Mouse (Mus musculus) layer of hippocampus, adult 9-10 months (tissue): ENCODE data around the gene Nmnat1.

ENCODE experiments used
- DNase-seq: peaks from one replicate; pipeline ENCODE4 v3.0.0; 2022; ENCODE audit warnings: low spot score

Gene Nmnat1

GRCm38 (mm10) chr4:149485053-149485824 is at the start of gene Nmnat1, which contains the start of gene Lzic:
Nmnat1 (minus strand) TSS chr4:149485202.
Lzic (plus strand) TSS chr4:149485229.
- peak; percentile 60 for DNase-seq

GRCm38 (mm10) chr4:149529691-149530090 is 44.7 kb upstream of the Nmnat1 start:
- no peak for DNase-seq

- no peak for DNase-seq
Measured at GRCm38 (mm10) chr4:149527621-149528354, 42.8 kb upstream of the Nmnat1 start.

DNA sequence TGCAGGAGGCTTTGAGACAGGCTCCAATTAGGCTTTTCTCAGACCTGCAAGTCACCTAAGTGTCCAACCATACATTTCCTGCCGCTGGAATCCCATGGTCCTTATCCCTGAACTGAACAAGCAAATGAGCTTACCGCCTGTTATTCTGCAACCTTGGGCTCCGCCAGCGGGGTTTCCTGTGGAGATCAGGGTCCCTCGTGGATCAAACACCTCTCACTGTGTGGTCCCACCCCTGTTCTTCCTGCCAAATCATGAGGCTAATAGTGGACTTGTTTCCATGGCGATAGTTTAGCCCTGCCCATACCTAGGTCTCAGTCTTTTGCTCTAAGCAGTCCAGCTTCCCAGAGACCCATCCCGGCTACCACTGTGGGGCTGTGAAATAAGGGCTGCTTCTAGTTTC is 41.3 kb upstream of the Nmnat1 start:
- DNase-seq, result no peak

- DNase-seq, result no peak
Measured at GRCm38 (mm10) chr4:149525811-149526210, 40.8 kb upstream of the Nmnat1 start.

DNA sequence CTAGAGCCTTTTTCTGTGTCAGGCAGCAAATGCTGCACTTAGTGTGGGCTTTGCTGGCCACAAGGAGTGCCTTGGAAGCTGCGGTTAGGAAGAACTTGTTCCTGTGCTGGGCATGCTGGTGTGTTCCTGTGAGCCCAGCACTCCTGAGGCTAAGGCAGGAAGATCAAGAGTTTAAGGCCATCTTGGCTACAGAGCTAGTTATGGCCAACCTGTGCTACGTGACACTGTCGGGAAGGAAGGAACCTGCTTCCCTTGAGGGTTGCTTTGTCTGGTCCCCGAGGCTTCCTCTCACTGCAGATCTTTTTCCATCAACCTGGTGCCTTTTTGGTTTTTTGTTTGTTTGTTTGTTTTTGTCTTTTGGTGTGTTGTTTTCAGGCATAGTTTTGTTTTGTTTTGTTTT is 40.2 kb upstream of the Nmnat1 start:
- no peak for DNase-seq

GRCm38 (mm10) chr4:149523961-149524360 is 39.0 kb upstream of the Nmnat1 start:
- DNase-seq, result no peak

- no peak for DNase-seq
Measured at GRCm38 (mm10) chr4:149521258-149521657, 36.3 kb upstream of the Nmnat1 start.

DNA sequence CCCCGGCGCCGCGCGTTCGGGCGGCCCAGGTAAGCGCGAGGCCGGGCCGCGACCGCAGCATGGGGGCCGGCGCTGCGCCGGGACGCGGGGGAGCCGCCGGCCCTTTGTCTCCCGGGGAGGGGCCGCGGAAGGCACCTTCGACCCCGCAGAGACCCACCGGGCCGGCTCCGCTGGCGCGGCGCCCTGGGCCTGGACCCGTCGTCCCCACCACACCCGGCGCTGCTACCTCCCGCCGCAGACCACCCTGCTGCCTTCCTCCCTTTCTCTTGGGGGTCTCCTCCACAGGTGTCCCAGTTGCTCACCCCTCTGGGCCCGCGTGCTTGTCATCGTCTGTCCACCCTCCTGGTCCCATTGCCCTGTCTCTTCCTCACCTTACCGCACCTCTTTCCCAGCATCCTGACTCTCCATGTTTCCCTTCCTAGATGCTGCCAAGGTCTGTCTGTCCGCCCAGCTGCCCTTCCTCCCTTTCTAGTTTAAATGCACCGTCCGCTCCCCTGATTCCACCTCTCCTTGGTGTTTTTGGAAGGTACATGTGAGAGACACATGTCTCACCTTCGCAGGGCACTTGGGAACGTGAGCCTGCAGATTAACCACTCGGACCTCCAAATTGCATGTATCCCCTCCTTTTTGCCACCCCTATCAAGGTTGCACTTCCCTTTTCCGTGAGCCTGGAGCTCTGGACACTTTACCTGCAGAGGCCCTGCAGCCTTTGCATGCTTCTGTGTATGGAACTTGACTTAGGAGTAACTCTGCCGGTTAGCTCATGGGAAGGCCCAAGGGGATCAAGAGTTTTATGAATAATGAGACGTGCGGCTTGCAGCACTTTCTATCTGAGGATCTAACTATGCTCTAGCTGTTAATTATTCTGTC is 33.6 kb upstream of the Nmnat1 start:
- DNase-seq, result no peak

DNA sequence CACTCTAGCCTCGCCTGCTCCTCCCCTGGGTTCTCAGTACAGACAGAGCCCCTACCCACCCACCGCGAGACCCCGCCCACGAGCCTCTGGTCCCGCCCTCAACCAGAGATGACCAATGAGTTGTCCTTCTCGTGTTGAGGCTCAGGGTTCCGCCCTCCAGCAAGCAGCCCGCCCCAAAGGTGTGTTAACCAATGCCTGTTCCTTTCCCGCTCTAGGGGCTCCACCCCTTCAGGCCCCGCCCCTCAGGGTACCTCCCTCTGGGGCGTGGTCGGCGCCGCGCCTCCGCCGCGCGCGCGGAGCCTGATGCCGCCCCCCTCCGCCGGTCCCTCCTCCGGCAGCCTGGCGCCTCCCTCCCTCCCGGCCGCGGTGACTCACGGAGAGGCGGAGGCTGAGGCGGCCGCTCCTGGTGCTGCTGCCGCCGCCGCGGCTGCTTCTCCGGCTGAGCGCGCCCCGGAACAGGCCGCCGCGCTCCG is 32.9 kb upstream of the Nmnat1 start, which contains the start of gene Ctnnbip1:
Ctnnbip1 (plus strand) TSS at position 369 of the 473 bp plus-strand sequence.
- DNase-seq, result peak; percentile 82

DNA sequence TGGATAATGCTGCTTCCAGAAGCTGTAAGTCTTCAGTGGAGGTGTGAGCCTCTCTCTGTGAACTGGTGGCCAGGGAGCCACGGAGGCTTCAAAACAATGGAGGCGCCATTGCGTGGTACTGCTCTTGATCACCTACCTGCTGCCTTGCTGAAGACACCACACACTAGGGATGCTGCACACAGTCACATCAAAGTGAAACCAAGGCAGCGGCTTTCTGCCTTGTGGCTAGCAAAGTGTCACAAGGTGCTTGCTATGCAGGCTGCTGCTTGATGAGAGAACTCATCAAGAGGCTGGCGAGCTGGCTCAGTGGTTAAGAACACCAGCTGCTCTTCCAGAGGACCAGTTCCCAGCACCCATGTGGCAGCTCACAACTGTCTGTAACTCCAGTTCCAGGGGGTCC is 30.7 kb upstream of the Nmnat1 start:
- no peak for DNase-seq

DNA sequence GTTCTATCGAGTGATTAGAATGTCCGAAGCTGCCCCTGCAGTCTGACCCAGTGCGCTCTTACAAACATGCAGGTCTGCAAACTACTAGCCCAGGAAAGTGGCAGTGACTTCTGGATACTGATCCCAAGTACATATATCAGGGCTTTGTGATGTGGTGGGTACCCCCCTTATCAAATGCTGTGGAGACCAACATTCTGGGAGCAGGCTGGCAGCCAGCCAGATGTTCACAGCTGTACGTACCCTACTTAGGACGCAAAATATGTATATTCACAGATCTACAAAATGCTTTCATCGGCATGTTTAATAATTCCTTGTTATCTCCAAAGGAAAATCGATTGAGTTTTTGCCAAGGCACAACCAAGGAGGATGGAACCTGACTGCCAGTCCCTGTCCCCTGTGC is 27.1 kb upstream of the Nmnat1 start:
- no peak for DNase-seq

DNA sequence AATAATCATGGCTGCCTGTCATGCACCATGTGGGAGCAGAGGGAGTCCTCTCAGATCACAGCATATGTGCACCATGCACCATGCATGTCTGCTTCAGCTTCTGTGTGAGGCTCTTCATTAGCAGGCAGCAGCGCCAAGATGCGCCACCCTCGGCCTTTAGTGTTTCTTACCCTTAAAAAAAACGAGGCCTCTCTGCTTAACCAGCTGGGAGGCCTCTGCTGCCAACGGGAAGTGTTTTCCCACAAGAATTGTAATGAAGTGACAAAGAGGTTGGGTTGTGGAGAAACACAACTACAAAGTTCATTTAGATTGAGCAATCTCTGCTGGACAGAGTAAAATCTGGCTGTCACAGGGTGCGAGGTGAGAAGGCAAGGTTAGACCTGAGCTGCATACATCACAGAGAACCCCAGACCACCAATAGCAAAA is 26.2 kb upstream of the Nmnat1 start:
- DNase-seq, result no peak

- no peak for DNase-seq
Measured at GRCm38 (mm10) chr4:149506904-149507303, 21.9 kb upstream of the Nmnat1 start.

DNA sequence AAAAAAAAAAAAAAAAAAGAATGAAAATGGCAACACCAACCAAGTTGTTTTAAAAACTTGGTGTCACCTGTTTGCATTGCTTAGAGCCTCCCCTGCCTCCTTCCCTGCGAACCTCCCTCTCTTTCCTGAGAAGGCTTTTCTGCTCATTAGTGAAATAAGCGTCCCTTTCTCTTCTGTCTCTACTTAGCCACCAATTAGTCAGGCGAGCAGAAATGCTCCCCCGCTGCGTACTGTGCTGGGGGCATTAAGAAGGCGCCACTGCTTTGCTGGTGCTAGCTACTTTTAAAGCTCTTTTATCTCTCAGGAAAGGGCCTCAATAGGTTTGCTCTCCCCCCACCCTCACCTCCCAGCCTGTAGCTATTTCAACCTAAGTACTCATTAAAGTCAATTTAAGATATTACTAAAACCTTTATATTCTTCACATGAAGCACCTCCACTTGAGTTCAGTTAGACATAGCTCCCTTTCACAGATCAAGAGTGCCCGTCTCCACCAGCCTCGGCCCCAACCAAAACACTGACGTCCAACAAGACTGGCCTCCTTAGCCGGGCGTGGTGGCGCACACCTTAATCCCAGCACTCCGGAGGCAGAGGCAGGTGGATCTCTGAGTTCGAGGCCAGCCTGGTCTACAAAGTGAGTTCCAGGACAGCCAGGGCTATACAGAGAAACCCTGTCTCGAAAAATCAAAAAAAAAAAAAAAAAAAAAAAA is 20.4 kb upstream of the Nmnat1 start:
- no peak for DNase-seq

GRCm38 (mm10) chr4:149504858-149505257 is 19.9 kb upstream of the Nmnat1 start:
- DNase-seq, result no peak

DNA sequence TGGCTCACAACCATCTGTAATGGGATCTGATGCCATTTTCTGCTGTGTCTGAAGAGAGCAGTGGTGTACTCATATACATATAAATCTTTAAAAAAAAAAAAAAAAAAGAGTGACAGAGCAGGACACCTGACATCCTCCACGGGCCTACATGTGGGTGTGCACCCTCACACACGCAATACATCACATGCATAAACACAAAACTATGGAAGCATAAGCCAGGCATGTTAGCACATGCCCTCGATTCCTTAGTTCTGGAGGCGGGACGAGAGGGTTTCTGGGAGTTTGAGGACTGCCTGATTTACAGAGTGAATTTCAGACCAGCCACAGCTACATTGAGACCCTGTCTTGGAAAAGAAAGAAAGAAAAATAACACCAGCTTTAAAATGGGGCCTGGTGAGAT is 19.4 kb upstream of the Nmnat1 start:
- DNase-seq, result no peak

DNA sequence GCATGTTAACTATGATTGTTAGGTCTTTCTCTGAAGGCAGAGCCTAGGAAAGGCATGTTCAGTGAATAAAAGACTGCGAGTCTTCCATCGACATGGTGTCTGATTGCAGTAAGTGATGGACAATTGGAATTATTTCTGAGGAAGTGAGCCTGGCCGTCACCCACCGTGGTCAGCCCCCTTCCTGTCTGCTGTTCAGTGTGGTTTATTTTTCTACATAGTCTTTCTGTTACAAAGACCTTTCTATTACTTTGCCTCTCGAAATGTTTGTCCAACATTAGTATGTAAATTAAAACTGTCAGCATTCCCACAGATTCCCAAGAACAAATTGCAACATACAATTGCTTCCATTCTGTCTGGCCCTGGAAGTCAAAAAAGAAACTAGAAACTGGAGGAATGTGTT is 14.8 kb upstream of the Nmnat1 start:
- no peak for DNase-seq

- no peak for DNase-seq
Measured at GRCm38 (mm10) chr4:149498901-149499300, 13.9 kb upstream of the Nmnat1 start.

DNA sequence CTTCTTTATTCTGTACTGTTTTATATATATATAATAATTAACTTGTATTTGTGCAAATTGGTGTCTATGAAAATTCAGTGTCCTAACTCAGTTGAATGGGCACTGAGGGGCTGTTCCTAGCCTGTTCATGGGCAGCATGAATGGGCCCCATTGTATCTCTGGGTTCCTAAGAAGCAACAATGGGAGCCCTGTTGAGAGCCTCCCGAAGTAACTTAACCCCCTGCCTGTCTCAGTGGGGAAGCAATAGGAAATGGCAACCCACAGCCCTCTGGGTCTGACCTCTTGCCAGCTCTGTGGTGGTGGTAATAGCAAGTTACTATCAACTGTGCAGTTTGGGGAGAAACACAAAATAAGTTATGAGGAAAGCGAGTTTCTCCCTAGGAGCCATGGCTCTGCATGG is 11.6 kb upstream of the Nmnat1 start:
- DNase-seq, result no peak

- DNase-seq, result no peak
Measured at GRCm38 (mm10) chr4:149491151-149491550, 6.1 kb upstream of the Nmnat1 start.
